Mouse (Mus musculus) E14TG2a.4 (cell line): ENCODE data around the gene Hebp1.

Experiments
- CTCF ChIP-seq: conservative IDR thresholded peaks from 2 replicates; pipeline ENCODE4 v1.5.1; 2014; ENCODE audit warnings: low read length
- NANOG ChIP-seq: IDR thresholded peaks from 2 replicates; pipeline ENCODE4 v1.6.1; 2014; ENCODE audit warnings: borderline replicate concordance, low read length, mixed read lengths
- POU5F1 ChIP-seq: IDR thresholded peaks from 2 replicates; pipeline ENCODE4 v1.6.1; 2014; ENCODE audit warnings: low read length, borderline replicate concordance

DNA sequence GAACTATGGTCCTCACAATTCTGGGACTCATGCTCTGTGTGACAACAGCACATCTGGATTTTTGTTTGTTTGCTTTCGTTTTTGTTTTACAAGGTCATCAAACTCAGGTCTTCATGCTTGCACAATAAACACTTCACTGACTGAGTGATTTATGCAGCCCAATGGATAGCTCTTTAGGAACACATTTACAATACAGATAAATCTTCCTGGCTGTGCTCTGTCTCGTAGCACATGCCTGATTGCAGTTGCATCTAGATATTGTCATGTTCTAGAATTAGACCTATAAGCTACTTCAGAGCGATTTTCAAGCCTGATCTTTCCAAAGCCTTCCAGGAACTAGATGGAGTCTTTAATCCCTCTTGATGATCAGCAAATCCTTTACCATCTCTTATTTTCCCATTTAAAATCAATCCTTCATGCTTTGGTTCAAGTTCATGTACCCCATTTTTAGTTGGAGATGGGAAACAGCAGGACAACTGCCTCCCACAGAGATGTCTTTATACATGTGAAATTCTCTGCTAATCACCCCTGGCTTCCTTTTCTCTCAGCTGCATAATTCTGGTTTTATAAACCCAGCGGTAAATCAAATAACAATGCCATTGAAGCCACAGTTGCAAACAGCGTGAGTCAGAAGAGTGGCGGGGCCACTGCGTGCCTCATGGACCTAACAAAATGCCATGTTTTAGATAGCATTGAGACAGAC is 85.3 kb downstream of the Hebp1 start:
- TF ChIP-seq CTCF, result no peak
- TF ChIP-seq POU5F1, result no peak
- TF ChIP-seq NANOG, result no peak
